Mouse (Mus musculus) lung, adult 2 months (tissue): ENCODE measurements at regions not wholly inside any gene's neighbourhood (a gene's known extent, or its start where the extent isn't known, plus 50 kb on each side); places are given as distances from the start of the nearest gene placed in this dataset.

Source experiments
- CTCF ChIP-seq: fragments of 200-500 bp; IDR thresholded peaks from 2 replicates; pipeline ENCODE4 v1.5.1; 2011; ENCODE audit warnings: mild to moderate bottlenecking, low read length, control low read depth; ENCODE audit not compliant: insufficient read depth
- POLR2A ChIP-seq: fragments of 200-500 bp; IDR thresholded peaks from 2 replicates; pipeline ENCODE4 v1.6.1; 2011; ENCODE audit warnings: low read depth, mild to moderate bottlenecking, control low read depth, low read length, borderline replicate concordance; ENCODE audit errors: extremely low read depth

GRCm38 (mm10) chr1:92325281-92325680 lies 129.8 kb upstream of the Hdac4 start:
- TF ChIP-seq CTCF, result no peak
- TF ChIP-seq POLR2A, result no peak
